Mouse (Mus musculus): Measurements from ENCODE around the gene Rgs19. TPM values are rescaled to one million over a fixed set of nuclear protein-coding genes. Genes with fewer than 3 reads are reported as not detected.

Gene Rgs19
- polyA plus RNA-seq, 1 experiment from 2014 or later, result 54.2 TPM

GRCm38 (mm10) chr2:181677755-181678098 lies 16.1 kb downstream of the Rgs19 start:
- H3K36me3 ChIP-seq (ENCODE audit: control insufficient read depth, insufficient read depth, low read length), result no peaks in the 10 kb centered on the region
- H3K4me2 ChIP-seq (ENCODE audit: low read depth, low read length), result no peak overlapping the region
- ATAC-seq (ENCODE audit: insufficient read depth, low FRiP score), result no peak
- no peaks in the 10 kb centered on the region for H3K9me3 ChIP-seq (replicated peaks; ENCODE audit: control insufficient read depth, low read length)
- H3K27me3 ChIP-seq (ENCODE audit: control insufficient read depth, insufficient read depth, low read length), result peaks cover 14% of the 10 kb centered on the region
- no peak overlapping the region for H3K4me3 ChIP-seq (replicated peaks; ENCODE audit: low read length)
- H3K9ac ChIP-seq (ENCODE audit: low read length), result no peak overlapping the region
- WGBS, result 41% methylated on average over 3 of the region's 3 CpGs
- H3K27ac ChIP-seq (ENCODE audit: low read length), result peak overlapping the region; percentile 59
- H3K4me1 ChIP-seq (ENCODE audit: control insufficient read depth, insufficient read depth, low read length), result peaks cover 16% of the 10 kb centered on the region

- WGBS, result 62% methylated on average over 5 of the region's 5 CpGs
- ATAC-seq (ENCODE audit: insufficient read depth, low FRiP score), result no peak
- no peak overlapping the region for H3K4me2 ChIP-seq (ENCODE audit: low read depth, low read length)
- H3K4me3 ChIP-seq (replicated peaks; ENCODE audit: low read length), result no peak overlapping the region
- H3K9ac ChIP-seq (ENCODE audit: low read length), result 0 out of 2 replicates have a peak overlapping the region, but pooled peaks have one; percentile 18
- H3K27me3 ChIP-seq (ENCODE audit: control insufficient read depth, insufficient read depth, low read length), result peaks cover 19% of the 10 kb centered on the region
- peaks cover 16% of the 10 kb centered on the region for H3K4me1 ChIP-seq (ENCODE audit: control insufficient read depth, insufficient read depth, low read length)
- no peaks in the 10 kb centered on the region for H3K36me3 ChIP-seq (ENCODE audit: control insufficient read depth, insufficient read depth, low read length)
- no peaks in the 10 kb centered on the region for H3K9me3 ChIP-seq (replicated peaks; ENCODE audit: control insufficient read depth, low read length)
- peak overlapping the region; percentile 59 for H3K27ac ChIP-seq (ENCODE audit: low read length)
Observed at GRCm38 (mm10) chr2:181677096-181677754, 16.6 kb downstream of the Rgs19 start.

- no peaks in the 10 kb centered on the region for H3K9me3 ChIP-seq (replicated peaks; ENCODE audit: control insufficient read depth, low read length)
- 63% methylated on average over 2 of the region's 2 CpGs for WGBS
- ATAC-seq (ENCODE audit: insufficient read depth, low FRiP score), result no peak
- H3K4me3 ChIP-seq (replicated peaks; ENCODE audit: low read length), result no peak overlapping the region
- H3K4me1 ChIP-seq (ENCODE audit: control insufficient read depth, insufficient read depth, low read length), result peaks cover 14% of the 10 kb centered on the region
- H3K4me2 ChIP-seq (ENCODE audit: low read depth, low read length), result no peak overlapping the region
- no peak overlapping the region for H3K9ac ChIP-seq (ENCODE audit: low read length)
- no peaks in the 10 kb centered on the region for H3K36me3 ChIP-seq (ENCODE audit: control insufficient read depth, insufficient read depth, low read length)
- H3K27me3 ChIP-seq (ENCODE audit: control insufficient read depth, insufficient read depth, low read length), result peaks cover 27% of the 10 kb centered on the region
- H3K27ac ChIP-seq (ENCODE audit: low read length), result peak overlapping the region; percentile 42; the same call in 1 of the 2 replicates
Observed at GRCm38 (mm10) chr2:181676424-181676823, 17.4 kb downstream of the Rgs19 start.

- H3K4me3 ChIP-seq (replicated peaks; ENCODE audit: low read length), result no peak overlapping the region
- H3K36me3 ChIP-seq (ENCODE audit: control insufficient read depth, insufficient read depth, low read length), result no peaks in the 10 kb centered on the region
- 5% methylated on average over 14 of the region's 14 CpGs for WGBS
- peaks cover 37% of the 10 kb centered on the region for H3K27me3 ChIP-seq (ENCODE audit: control insufficient read depth, insufficient read depth, low read length)
- no peak for ATAC-seq (ENCODE audit: insufficient read depth, low FRiP score)
- peak overlapping the region; percentile 34 for H3K4me2 ChIP-seq (ENCODE audit: low read depth, low read length)
- no peak overlapping the region for H3K27ac ChIP-seq (ENCODE audit: low read length)
- H3K4me1 ChIP-seq (ENCODE audit: control insufficient read depth, insufficient read depth, low read length), result peaks cover 14% of the 10 kb centered on the region
- no peaks in the 10 kb centered on the region for H3K9me3 ChIP-seq (replicated peaks; ENCODE audit: control insufficient read depth, low read length)
- peak overlapping the region; percentile 33; the same call in 1 of the 2 replicates for H3K9ac ChIP-seq (ENCODE audit: low read length)
Observed at GRCm38 (mm10) chr2:181675454-181675853, 18.3 kb downstream of the Rgs19 start.

- no peak overlapping the region for H3K27ac ChIP-seq (ENCODE audit: low read length)
- H3K27me3 ChIP-seq (ENCODE audit: control insufficient read depth, insufficient read depth, low read length), result peaks cover 42% of the 10 kb centered on the region
- ATAC-seq (ENCODE audit: insufficient read depth, low FRiP score), result no peak
- peaks cover 14% of the 10 kb centered on the region for H3K4me1 ChIP-seq (ENCODE audit: control insufficient read depth, insufficient read depth, low read length)
- H3K9ac ChIP-seq (ENCODE audit: low read length), result no peak overlapping the region
- H3K4me3 ChIP-seq (replicated peaks; ENCODE audit: low read length), result no peak overlapping the region
- H3K4me2 ChIP-seq (ENCODE audit: low read depth, low read length), result no peak overlapping the region
- H3K36me3 ChIP-seq (ENCODE audit: control insufficient read depth, insufficient read depth, low read length), result no peaks in the 10 kb centered on the region
- 69% methylated on average over 4 of the region's 4 CpGs for WGBS
- H3K9me3 ChIP-seq (replicated peaks; ENCODE audit: control insufficient read depth, low read length), result no peaks in the 10 kb centered on the region
Observed at GRCm38 (mm10) chr2:181674934-181675333, 18.8 kb downstream of the Rgs19 start.

GRCm38 (mm10) chr2:181673501-181673900 lies 20.3 kb downstream of the Rgs19 start:
- 52% methylated on average over 1 of the region's 1 CpGs for WGBS
- Histone ChIP-seq H3K4me1 (ENCODE audit: control insufficient read depth, insufficient read depth, low read length) (peaks cover 10% of the 10 kb centered on the region), H3K27me3 (ENCODE audit: control insufficient read depth, insufficient read depth, low read length) (peaks cover 57% of the 10 kb centered on the region), H3K4me3 (replicated peaks; ENCODE audit: low read length) (no peak overlapping the region), H3K9me3 (replicated peaks; ENCODE audit: control insufficient read depth, low read length) (no peaks in the 10 kb centered on the region), H3K9ac (ENCODE audit: low read length) (no peak overlapping the region), H3K4me2 (ENCODE audit: low read depth, low read length) (no peak overlapping the region), H3K27ac (ENCODE audit: low read length) (no peak overlapping the region), H3K36me3 (ENCODE audit: control insufficient read depth, insufficient read depth, low read length) (no peaks in the 10 kb centered on the region)
- no peak for ATAC-seq (ENCODE audit: insufficient read depth, low FRiP score)

- Histone ChIP-seq H3K4me2 (ENCODE audit: low read depth, low read length) (peak overlapping the region; percentile 70; the same call in 1 of the 2 replicates), H3K36me3 (ENCODE audit: control insufficient read depth, insufficient read depth, low read length) (no peaks in the 10 kb centered on the region), H3K4me3 (replicated peaks; ENCODE audit: low read length) (0 out of 2 replicates have a peak overlapping the region, but pooled peaks have one; percentile 50), H3K27ac (ENCODE audit: low read length) (no peak overlapping the region), H3K9me3 (replicated peaks; ENCODE audit: control insufficient read depth, low read length) (no peaks in the 10 kb centered on the region), H3K9ac (ENCODE audit: low read length) (no peak overlapping the region), H3K4me1 (ENCODE audit: control insufficient read depth, insufficient read depth, low read length) (peaks cover 10% of the 10 kb centered on the region), H3K27me3 (ENCODE audit: control insufficient read depth, insufficient read depth, low read length) (peaks cover 66% of the 10 kb centered on the region)
- ATAC-seq (ENCODE audit: insufficient read depth, low FRiP score), result no peak
- WGBS, result 28% methylated on average over 7 of the region's 7 CpGs
Observed at GRCm38 (mm10) chr2:181671984-181672383, 21.8 kb downstream of the Rgs19 start.

- H3K36me3 ChIP-seq (ENCODE audit: control insufficient read depth, insufficient read depth, low read length), result no peaks in the 10 kb centered on the region
- ATAC-seq (ENCODE audit: insufficient read depth, low FRiP score), result peak; percentile 38; the same call in 1 of the 2 replicates
- peaks cover 66% of the 10 kb centered on the region for H3K27me3 ChIP-seq (ENCODE audit: control insufficient read depth, insufficient read depth, low read length)
- H3K9ac ChIP-seq (ENCODE audit: low read length), result peak within 1 kb of the TSS; percentile 62
- peaks cover 10% of the 10 kb centered on the region for H3K4me1 ChIP-seq (ENCODE audit: control insufficient read depth, insufficient read depth, low read length)
- peak within 1 kb of the TSS; percentile 70 for H3K4me2 ChIP-seq (ENCODE audit: low read depth, low read length)
- peak within 1 kb of the TSS; percentile 50 for H3K4me3 ChIP-seq (replicated peaks; ENCODE audit: low read length)
- H3K9me3 ChIP-seq (replicated peaks; ENCODE audit: control insufficient read depth, low read length), result no peaks in the 10 kb centered on the region
- under 1% methylated on average over 43 of the region's 43 CpGs for WGBS
- H3K27ac ChIP-seq (ENCODE audit: low read length), result peak within 1 kb of the TSS; percentile 17; the same call in 1 of the 2 replicates
Observed at GRCm38 (mm10) chr2:181671326-181671725, 22.5 kb downstream of the Rgs19 start, which contains the start of gene Sox18. Gene Sox18 (minus strand): TSS chr2:181671640.

GRCm38 (mm10) chr2:181670913-181671311 lies 22.9 kb downstream of the Rgs19 start:
- peak overlapping the region; percentile 17; the same call in 1 of the 2 replicates for H3K27ac ChIP-seq (ENCODE audit: low read length)
- no peaks in the 10 kb centered on the region for H3K9me3 ChIP-seq (replicated peaks; ENCODE audit: control insufficient read depth, low read length)
- peaks cover 10% of the 10 kb centered on the region for H3K4me1 ChIP-seq (ENCODE audit: control insufficient read depth, insufficient read depth, low read length)
- H3K27me3 ChIP-seq (ENCODE audit: control insufficient read depth, insufficient read depth, low read length), result peaks cover 66% of the 10 kb centered on the region
- no peaks in the 10 kb centered on the region for H3K36me3 ChIP-seq (ENCODE audit: control insufficient read depth, insufficient read depth, low read length)
- H3K4me2 ChIP-seq (ENCODE audit: low read depth, low read length), result peak overlapping the region; percentile 70
- WGBS, result 2% methylated on average over 41 of the region's 41 CpGs
- no peak for ATAC-seq (ENCODE audit: insufficient read depth, low FRiP score)
- H3K4me3 ChIP-seq (replicated peaks; ENCODE audit: low read length), result peak overlapping the region; percentile 50
- peak overlapping the region; percentile 62 for H3K9ac ChIP-seq (ENCODE audit: low read length)

All from stomach, embryonic 16.5 days (tissue).